Comparison of ENCODE assay signal across 10 mouse cellular contexts in the genomic region with DNA sequence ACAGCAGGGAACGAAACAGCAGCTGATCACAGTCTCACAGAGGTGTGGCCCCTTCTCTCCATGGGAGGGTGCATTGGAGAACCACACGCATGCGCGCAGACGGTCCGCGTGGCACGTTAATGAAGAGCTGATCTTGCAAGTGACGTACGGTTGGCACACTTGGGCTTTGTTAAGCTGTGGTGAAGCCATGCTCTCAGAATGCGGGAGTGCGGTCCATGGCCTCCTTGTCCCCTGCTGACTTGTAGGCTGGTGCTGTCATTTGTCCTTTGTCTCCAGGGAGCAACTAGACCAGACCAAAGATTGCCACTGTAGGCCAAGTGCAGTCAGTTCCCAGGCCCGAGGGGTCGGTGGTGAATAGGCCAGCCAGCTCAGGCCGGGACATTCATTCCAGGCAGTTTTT. TPM values are rescaled to one million over a fixed set of nuclear protein-coding genes. Genes with fewer than 3 reads are reported as not detected.
DNase-seq lines count a peak whose midpoint lies in the region; ATAC-seq and TF ChIP-seq lines count a peak whose summit lies in the region.
"Had no signal": no experiment of that assay in that cellular context is flagged by ENCODE, and none has a peak within 500 bp of the region (broad histone marks: within the 10 kb centered on the region; RNA-seq: fewer than 3 reads in every experiment).

No protein-coding gene starts in this region.

- H3K27ac ChIP-seq in kidney, adult 2 months (ENCODE audit: insufficient read depth, low read depth, low read length) = no peak overlapping the region
- no peak overlapping the region for H3K27ac ChIP-seq in hindbrain, embryonic 15.5 days (replicated peaks)
- H3K27ac ChIP-seq: kidney, embryonic 15.5 days had no signal

- no peak overlapping the region for H3K4me3 ChIP-seq in kidney, adult 2 months (ENCODE audit: insufficient read depth, low read depth, low read length)
- peak overlapping the region; percentile 29 for H3K4me3 ChIP-seq in E14TG2a.4 (replicated peaks; ENCODE audit: low read length)
- no peak overlapping the region for H3K4me3 ChIP-seq in hindbrain, embryonic 15.5 days
- H3K4me3 ChIP-seq: kidney, embryonic 15.5 days had no signal

- H3K9me3 ChIP-seq in E14TG2a.4 (ENCODE audit: low read length) = no peaks in the 10 kb centered on the region
- H3K9me3 ChIP-seq in hindbrain, embryonic 15.5 days = no peaks in the 10 kb centered on the region
- H3K9me3 ChIP-seq: kidney, embryonic 15.5 days had no signal

- intact Hi-C loops in left cerebral cortex, postnatal 36 days (cut with DNase I) = loop anchor here (5.0 kb wide), 1 partner anchor 94 kb away; no protein-coding TSS in a partner anchor

- TF ChIP-seq CTCF in kidney, adult 2 months (conservative IDR thresholded peaks at IDR 0.05; ENCODE audit: insufficient read depth, insufficient read length, low read depth, low read length) = no peak
- no peak for TF ChIP-seq CTCF in E14TG2a.4 (conservative IDR thresholded peaks at IDR 0.05; ENCODE audit: low read length)
- no peak for TF ChIP-seq CTCF in brain, embryonic 14.5 days (IDR thresholded peaks at IDR 0.05; ENCODE audit: borderline replicate concordance, extremely low read depth, insufficient read depth, insufficient read length)

- no peaks in the 10 kb centered on the region for H3K4me1 ChIP-seq in kidney, adult 2 months (ENCODE audit: control insufficient read depth, insufficient read depth, low read length)
- H3K4me1 ChIP-seq in E14TG2a.4 (replicated peaks; ENCODE audit: low read depth, low read length) = peaks cover 26% of the 10 kb centered on the region
- H3K4me1 ChIP-seq in hindbrain, embryonic 15.5 days (replicated peaks) = peaks cover 10% of the 10 kb centered on the region; the same call in 1 of the 2 replicates
- H3K4me1 ChIP-seq: kidney, embryonic 15.5 days had no signal

- no peaks in the 10 kb centered on the region for H3K27me3 ChIP-seq in kidney, adult 2 months (replicated peaks; ENCODE audit: control insufficient read depth, insufficient read depth, low read length)
- peaks cover 4% of the 10 kb centered on the region for H3K27me3 ChIP-seq in E14TG2a.4 (ENCODE audit: insufficient read depth, low read length)
- H3K27me3 ChIP-seq in hindbrain, embryonic 15.5 days = no peaks in the 10 kb centered on the region
- H3K27me3 ChIP-seq: kidney, embryonic 15.5 days had no signal

- 85% methylated on average over 15 of the region's 15 CpGs for WGBS in kidney, adult 2 months
- WGBS in hindbrain, embryonic 15.5 days = 54% methylated on average over 15 of the region's 15 CpGs

- ATAC-seq in hindbrain, embryonic 15.5 days (ENCODE audit: low FRiP score, low read depth) = peak; percentile 70

- H3K9ac ChIP-seq in hindbrain, embryonic 15.5 days = no peak overlapping the region
- H3K9ac ChIP-seq: kidney, embryonic 15.5 days had no signal

- peak; percentile 34 for DNase-seq in kidney, adult 2 months
- DNase-seq in kidney, adult 18-20 months = no peak
- peak; percentile 45 for DNase-seq in brain, embryonic 14.5 days (ENCODE audit: low read depth)
- no peak for DNase-seq in urinary bladder, postnatal 25 days (ENCODE audit: low spot score)
- no peak for DNase-seq in left cerebral cortex, postnatal 36 days (ENCODE audit: low spot score in 2 of 2)
- no peak for DNase-seq in urinary bladder, postnatal 4 days (ENCODE audit: low spot score in 2 of 2)
- DNase-seq: gastrocnemius, postnatal 25 days had no signal

- no peak for TF ChIP-seq POLR2A in kidney, adult 2 months (IDR thresholded peaks at IDR 0.05; ENCODE audit: low read depth, low read length)
- no peak for TF ChIP-seq POLR2A in brain, embryonic 14.5 days (IDR thresholded peaks at IDR 0.05; ENCODE audit: borderline replicate concordance, extremely low read depth, insufficient read depth, insufficient read length, poor library complexity, severe bottlenecking)

- no peaks in the 10 kb centered on the region for H3K36me3 ChIP-seq in kidney, adult 2 months (ENCODE audit: control insufficient read depth, insufficient read depth, low read length)
- no peaks in the 10 kb centered on the region for H3K36me3 ChIP-seq in E14TG2a.4 (ENCODE audit: insufficient read depth, low read length)
- H3K36me3 ChIP-seq in hindbrain, embryonic 15.5 days = no peaks in the 10 kb centered on the region
- H3K36me3 ChIP-seq: kidney, embryonic 15.5 days had no signal

- peak overlapping the region; percentile 18; the same call in 1 of the 2 replicates for H3K4me2 ChIP-seq in hindbrain, embryonic 15.5 days
- H3K4me2 ChIP-seq: kidney, embryonic 15.5 days had no signal

RNA-seq across cellular contexts. Expression of gene Nfkb1, which starts 34.7 kb away (rescaled TPM):
- polyA plus RNA-seq in kidney, adult 2 months (2012; rRNA removed) = 43.1 and 46.0 TPM in 2 replicates
- polyA plus RNA-seq in brain, embryonic 14.5 days (2012; rRNA removed) = 25.0 and 25.5 TPM in 2 replicates
- 8.4 and 8.8 TPM in 2 replicates for polyA plus RNA-seq in hindbrain, embryonic 15.5 days (2015; fragmentation: Nextera tagmentation; extraction: Ambion mirVana)
- 10 to 100 TPM; 16.3 to 23.0 TPM for total RNA-seq in left cerebral cortex, postnatal 36 days (2021)

Comparison
In these comparisons a context has a peak if more than half of its experiments do, and no peak if none do; other contexts are left out.
1. DNase-seq: peak in kidney, adult 2 months (single experiment) and brain, embryonic 14.5 days (single experiment); none in kidney, adult 18-20 months (single experiment), urinary bladder, postnatal 25 days (single experiment), left cerebral cortex, postnatal 36 days (0 of 2) and urinary bladder, postnatal 4 days (0 of 2).